Mouse (Mus musculus) adrenal gland, adult 2 months (tissue): ENCODE data around the gene Vmn1r76. TPM values are rescaled to one million over a fixed set of nuclear protein-coding genes. Genes with fewer than 3 reads are reported as not detected.

Experiments used
- DNase-seq: peaks from one replicate; pipeline ENCODE4 v3.0.0; 2021
- long read RNA-seq: library from polyadenylated mRNA; stranded (forward); transcript quantifications from one replicate; pipeline ENCODE4 v2.0.0, GENCODE M21; 2021
- polyA plus RNA-seq: library from polyadenylated mRNA; depleted of rRNA; stranded (reverse); fragments of >200 nt; gene quantifications from 2 replicates; pipeline ENCODE4 v1.2.3, GENCODE M21; 2012; rRNA removed
- total RNA-seq, 2 experiments: library from RNA; stranded (reverse); gene quantifications; 2 replicates each; pipeline ENCODE4 v1.2.3; 2021

Vmn1r76 gene
- total RNA-seq (not detected), polyA plus RNA-seq (not detected in 2 replicates)
- long read RNA-seq: 0 reads

GRCm38 (mm10) chr7:11938113-11938512, at the start of gene Vmn1r76:
Vmn1r76 (minus strand) TSS chr7:11938213.
- DNase-seq: no peak

GRCm38 (mm10) chr7:11972611-11973010, 34.6 kb upstream of the Vmn1r76 start:
- no peak for DNase-seq

GRCm38 (mm10) chr7:11947991-11948390, 10.0 kb upstream of the Vmn1r76 start:
- no peak for DNase-seq

- no peak for DNase-seq
Observed at GRCm38 (mm10) chr7:11874330-11874729, 63.7 kb downstream of the Vmn1r76 start, which contains the start of gene Vmn1r75. Vmn1r75 (plus strand) TSS chr7:11874630.

Other genes with a start within 250 kb of the Vmn1r76 start
- not detected for gene Vmn1r73, start 207.9 kb downstream of the Vmn1r76 start, total RNA-seq
- not detected in 2 replicates for gene Vmn1r73, start 207.9 kb downstream of the Vmn1r76 start, polyA plus RNA-seq
- not detected for gene Vmn1r74, start 104.2 kb downstream of the Vmn1r76 start, total RNA-seq
- not detected in 2 replicates for gene Vmn1r74, start 104.2 kb downstream of the Vmn1r76 start, polyA plus RNA-seq
- gene Vmn1r75, start 63.6 kb downstream of the Vmn1r76 start, total RNA-seq: not detected
- gene Vmn1r75, start 63.6 kb downstream of the Vmn1r76 start, polyA plus RNA-seq: not detected in 2 replicates
- not detected for gene Vmn1r77, start 98.5 kb upstream of the Vmn1r76 start, total RNA-seq
- gene Vmn1r77, start 98.5 kb upstream of the Vmn1r76 start, polyA plus RNA-seq: not detected in 2 replicates
- not detected for gene Vmn1r78, start 212.0 kb upstream of the Vmn1r76 start, total RNA-seq
- not detected in 2 replicates for gene Vmn1r78, start 212.0 kb upstream of the Vmn1r76 start, polyA plus RNA-seq
- gene Vmn1r79, start 233.1 kb upstream of the Vmn1r76 start, total RNA-seq: not detected
- gene Vmn1r79, start 233.1 kb upstream of the Vmn1r76 start, polyA plus RNA-seq: not detected in 2 replicates